Mouse (Mus musculus) brain, embryonic 14.5 days (tissue): Measurements from ENCODE around the gene Exoc6.

Source experiments
- CTCF ChIP-seq: fragments of 200-500 bp; IDR thresholded peaks from 2 replicates; pipeline ENCODE4 v1.5.1; 2012; ENCODE audit warnings: inconsistent platforms, mild to moderate bottlenecking, moderate library complexity, borderline replicate concordance; ENCODE audit not compliant: insufficient read depth, insufficient read length; ENCODE audit errors: extremely low read depth
- POLR2A ChIP-seq: fragments of 200-500 bp; IDR thresholded peaks from 2 replicates; pipeline ENCODE4 v1.6.1; 2012; ENCODE audit warnings: mild to moderate bottlenecking, inconsistent platforms, borderline replicate concordance; ENCODE audit not compliant: poor library complexity, insufficient read depth, insufficient read length, severe bottlenecking; ENCODE audit errors: extremely low read depth

GRCm38 (mm10) chr19:37686347-37686746 is 136.1 kb downstream of the Exoc6 start:
- no peak for TF ChIP-seq POLR2A
- no peak for TF ChIP-seq CTCF
